Mouse (Mus musculus): ENCODE measurements around the gene Shank2. TPM values are rescaled to one million over a fixed set of nuclear protein-coding genes. Genes with fewer than 3 reads are reported as not detected.

Shank2 gene
- total and polyA plus RNA-seq, 2 experiments from 2014 or later: 9.3 to 32.6 TPM

DNA sequence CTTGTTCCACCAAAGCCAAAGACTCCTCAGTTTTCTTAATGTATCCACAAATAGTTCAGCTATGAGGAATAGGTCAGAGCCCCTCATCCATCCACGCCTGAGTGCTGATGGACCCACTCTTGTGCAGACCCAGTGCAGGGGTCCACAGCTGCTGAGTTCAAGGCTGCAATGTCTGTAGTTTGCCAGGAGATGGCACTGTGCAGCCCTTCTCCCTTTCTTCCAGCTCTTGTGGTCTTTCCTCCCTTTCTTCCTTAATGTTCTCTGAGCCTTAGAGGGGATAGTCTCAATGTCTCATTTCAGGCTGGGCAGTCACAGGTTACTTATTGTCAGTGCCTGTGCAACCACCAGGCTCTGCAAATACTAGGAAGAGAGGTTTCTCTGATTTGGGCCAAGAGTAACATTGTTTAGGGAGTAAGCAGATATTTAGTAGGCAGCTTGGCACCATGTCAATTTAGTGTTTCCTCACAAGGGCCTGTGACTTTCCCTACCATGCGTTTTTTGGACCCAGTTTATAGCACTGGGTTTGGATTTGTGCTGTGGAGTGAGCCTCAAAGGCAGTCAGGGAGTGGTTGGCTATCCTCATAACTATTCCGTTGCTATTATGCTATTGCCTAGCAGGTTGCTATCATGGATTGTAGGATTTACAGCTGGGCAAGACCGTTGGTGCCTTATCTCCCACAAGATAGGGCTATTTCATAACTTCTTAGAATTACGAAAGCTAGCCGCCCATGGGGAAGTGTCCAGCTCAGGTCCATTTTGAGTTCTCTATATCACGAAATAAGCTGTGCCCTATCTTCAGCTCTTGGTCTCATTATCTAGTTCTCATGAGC, 54.2 kb downstream of the Shank2 start:
- Histone ChIP-seq H3K4me2 (ENCODE audit: low read depth, low read length, poor library complexity, severe bottlenecking) (no peak overlapping the region), H3K4me3 (ENCODE audit: low read depth, low read length) (no peak overlapping the region), H3K36me3 (ENCODE audit: insufficient read depth, low read length) (no peaks in the 10 kb centered on the region), H3K9ac (replicated peaks; ENCODE audit: low read length, poor library complexity, severe bottlenecking) (no peak overlapping the region), H3K27me3 (ENCODE audit: insufficient read depth, low read length) (no peaks in the 10 kb centered on the region), H3K9me3 (ENCODE audit: low read length) (no peaks in the 10 kb centered on the region), H3K4me1 (ENCODE audit: insufficient read depth, low read length) (no peaks in the 10 kb centered on the region), H3K27ac (ENCODE audit: low read depth, low read length) (no peak overlapping the region)
- DNase-seq (ENCODE audit: low spot score) (peak; percentile 44), ATAC-seq (ENCODE audit: low FRiP score) (no peak)
- peak; percentile 81 for TF ChIP-seq CTCF (IDR thresholded peaks at IDR 0.05)
- WGBS: 74% methylated on average over 7 of the region's 7 CpGs

DNA sequence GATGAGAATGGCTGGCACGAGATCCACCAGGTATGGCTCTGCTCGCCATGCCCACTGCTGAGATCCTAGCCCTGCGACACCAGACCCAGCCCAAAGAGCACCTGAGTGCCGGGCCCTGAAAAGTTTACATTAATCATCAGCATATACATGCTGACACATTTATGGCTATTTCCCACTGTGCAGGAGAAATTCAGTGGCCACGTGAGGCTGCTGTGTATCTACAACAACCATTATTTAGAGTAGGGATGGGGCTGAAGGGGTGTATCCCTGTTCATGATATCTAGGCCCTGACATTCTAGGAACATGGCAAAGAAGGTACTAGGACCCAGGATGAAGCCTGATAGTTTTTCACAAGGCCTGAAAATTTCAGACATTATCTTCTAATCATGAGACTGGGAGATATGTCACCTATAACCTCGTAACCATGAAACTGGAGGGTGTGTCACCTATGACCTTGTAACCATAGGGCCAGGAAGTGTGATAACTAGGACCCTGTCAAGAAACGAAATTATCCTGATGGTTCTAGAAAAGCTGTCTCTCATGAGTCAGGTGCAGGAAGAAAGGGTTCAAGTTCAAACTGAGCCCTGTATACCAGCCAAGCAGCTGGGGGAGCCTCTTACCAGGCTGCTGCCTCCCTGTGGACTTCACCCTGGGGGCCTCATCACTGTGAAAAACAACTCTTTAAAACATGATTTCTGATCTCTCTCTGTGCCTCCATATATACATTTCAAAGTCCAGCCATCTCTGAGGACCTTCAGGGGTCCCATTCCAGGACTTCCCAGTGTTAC, 68.6 kb downstream of the Shank2 start:
- Histone ChIP-seq H3K4me3 (ENCODE audit: low read depth, low read length) (no peak overlapping the region), H3K27me3 (ENCODE audit: insufficient read depth, low read length) (no peaks in the 10 kb centered on the region), H3K9ac (replicated peaks; ENCODE audit: low read length, poor library complexity, severe bottlenecking) (no peak overlapping the region), H3K9me3 (ENCODE audit: low read length) (no peaks in the 10 kb centered on the region), H3K36me3 (ENCODE audit: insufficient read depth, low read length) (no peaks in the 10 kb centered on the region), H3K4me2 (ENCODE audit: low read depth, low read length, poor library complexity, severe bottlenecking) (no peak overlapping the region), H3K4me1 (ENCODE audit: insufficient read depth, low read length) (no peaks in the 10 kb centered on the region), H3K27ac (ENCODE audit: low read depth, low read length) (no peak overlapping the region)
- TF ChIP-seq CTCF (IDR thresholded peaks at IDR 0.05): no peak
- ATAC-seq (ENCODE audit: low FRiP score) (no peak), DNase-seq (ENCODE audit: low spot score) (no peak)
- 87% methylated on average over 7 of the region's 7 CpGs for WGBS

DNA sequence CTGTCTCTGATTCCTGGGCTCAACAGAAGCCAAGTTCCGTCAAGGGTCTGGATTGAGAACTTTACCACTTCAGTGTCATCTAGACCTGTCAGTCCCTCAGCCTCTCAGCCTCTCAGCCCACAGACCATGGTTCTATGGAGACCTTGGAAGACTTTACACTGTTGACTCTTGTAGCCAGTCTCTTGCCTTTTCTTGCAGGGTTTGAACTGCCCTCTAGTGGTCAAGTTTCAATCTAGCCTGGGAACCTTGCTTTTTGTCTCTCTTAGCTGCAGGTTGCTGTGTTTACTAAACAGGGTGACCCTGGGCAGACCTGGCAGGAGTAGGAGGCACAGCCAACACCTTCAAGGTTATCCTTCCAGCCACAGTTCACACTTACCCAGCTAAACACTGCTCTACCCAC, 70.5 kb downstream of the Shank2 start:
- H3K27ac ChIP-seq (ENCODE audit: low read depth, low read length): no peak overlapping the region
- no peaks in the 10 kb centered on the region for H3K36me3 ChIP-seq (ENCODE audit: insufficient read depth, low read length)
- H3K4me1 ChIP-seq (ENCODE audit: insufficient read depth, low read length): no peaks in the 10 kb centered on the region
- H3K4me3 ChIP-seq (ENCODE audit: low read depth, low read length): no peak overlapping the region
- no peaks in the 10 kb centered on the region for H3K9me3 ChIP-seq (ENCODE audit: low read length)
- no peak overlapping the region for H3K4me2 ChIP-seq (ENCODE audit: low read depth, low read length, poor library complexity, severe bottlenecking)
- H3K9ac ChIP-seq (replicated peaks; ENCODE audit: low read length, poor library complexity, severe bottlenecking): no peak overlapping the region
- DNase-seq (ENCODE audit: low spot score) (peak; percentile 56), ATAC-seq (ENCODE audit: low FRiP score) (no peak)
- no peaks in the 10 kb centered on the region for H3K27me3 ChIP-seq (ENCODE audit: insufficient read depth, low read length)
- peak; percentile 84 for TF ChIP-seq CTCF (IDR thresholded peaks at IDR 0.05)
- 50% methylated on average over 1 of the region's 1 CpGs for WGBS

- H3K4me3 ChIP-seq (ENCODE audit: low read depth, low read length): no peak overlapping the region
- 90% methylated on average over 2 of the region's 2 CpGs for WGBS
- no peak for TF ChIP-seq CTCF (IDR thresholded peaks at IDR 0.05)
Measured at GRCm38 (mm10) chr7:144072856-144073255, 71.1 kb downstream of the Shank2 start.

GRCm38 (mm10) chr7:144074718-144075117, 73.0 kb downstream of the Shank2 start:
- peak; percentile 94 for TF ChIP-seq CTCF (IDR thresholded peaks at IDR 0.05)
- Histone ChIP-seq H3K27ac (ENCODE audit: low read depth, low read length) (no peak overlapping the region), H3K4me1 (ENCODE audit: insufficient read depth, low read length) (no peaks in the 10 kb centered on the region), H3K4me2 (ENCODE audit: low read depth, low read length, poor library complexity, severe bottlenecking) (no peak overlapping the region), H3K9me3 (ENCODE audit: low read length) (no peaks in the 10 kb centered on the region), H3K9ac (replicated peaks; ENCODE audit: low read length, poor library complexity, severe bottlenecking) (no peak overlapping the region), H3K36me3 (ENCODE audit: insufficient read depth, low read length) (no peaks in the 10 kb centered on the region), H3K4me3 (ENCODE audit: low read depth, low read length) (no peak overlapping the region), H3K27me3 (ENCODE audit: insufficient read depth, low read length) (no peaks in the 10 kb centered on the region)
- DNase-seq (ENCODE audit: low spot score): peak; percentile 84
- 0 out of 2 replicates have a peak, but pooled peaks have one; percentile 52 for ATAC-seq (ENCODE audit: low FRiP score)
- WGBS: 16% methylated on average over 3 of the region's 3 CpGs

More at GRCm38 (mm10) chr7:144072856-144073255, 71.1 kb downstream of the Shank2 start:
- no peak for DNase-seq (ENCODE audit: low spot score)
- no peak for ATAC-seq (ENCODE audit: low FRiP score)
- Histone ChIP-seq H3K27me3 (ENCODE audit: insufficient read depth, low read length) (no peaks in the 10 kb centered on the region), H3K9me3 (ENCODE audit: low read length) (no peaks in the 10 kb centered on the region), H3K27ac (ENCODE audit: low read depth, low read length) (no peak overlapping the region), H3K4me2 (ENCODE audit: low read depth, low read length, poor library complexity, severe bottlenecking) (no peak overlapping the region), H3K36me3 (ENCODE audit: insufficient read depth, low read length) (no peaks in the 10 kb centered on the region), H3K4me1 (ENCODE audit: insufficient read depth, low read length) (no peaks in the 10 kb centered on the region), H3K9ac (replicated peaks; ENCODE audit: low read length, poor library complexity, severe bottlenecking) (no peak overlapping the region)

DNA sequence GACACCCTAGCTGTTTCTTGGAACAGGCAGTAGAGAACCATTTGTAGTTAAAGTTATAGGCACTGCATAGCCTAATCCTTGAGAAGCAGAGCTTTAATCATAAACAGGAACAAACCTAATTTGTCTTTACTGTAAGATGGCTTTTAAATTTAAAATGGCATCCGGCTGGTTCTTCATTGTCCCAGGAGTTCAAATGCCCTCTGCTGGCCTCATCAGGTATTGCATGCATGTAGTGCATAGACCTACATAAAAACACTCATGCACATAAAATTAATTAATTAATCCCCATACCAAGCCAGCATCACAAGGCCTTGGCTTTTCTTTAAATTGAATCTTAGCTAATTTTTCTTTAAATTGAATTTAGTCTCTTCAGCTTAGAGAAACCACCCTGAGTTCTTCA, 76.9 kb downstream of the Shank2 start:
- 94% methylated on average over 1 of the region's 1 CpGs for WGBS
- Histone ChIP-seq H3K27me3 (ENCODE audit: insufficient read depth, low read length) (no peaks in the 10 kb centered on the region), H3K9ac (replicated peaks; ENCODE audit: low read length, poor library complexity, severe bottlenecking) (no peak overlapping the region), H3K27ac (ENCODE audit: low read depth, low read length) (no peak overlapping the region), H3K36me3 (ENCODE audit: insufficient read depth, low read length) (no peaks in the 10 kb centered on the region), H3K4me2 (ENCODE audit: low read depth, low read length, poor library complexity, severe bottlenecking) (no peak overlapping the region), H3K4me3 (ENCODE audit: low read depth, low read length) (no peak overlapping the region), H3K4me1 (ENCODE audit: insufficient read depth, low read length) (no peaks in the 10 kb centered on the region), H3K9me3 (ENCODE audit: low read length) (no peaks in the 10 kb centered on the region)
- ATAC-seq (ENCODE audit: low FRiP score) (no peak), DNase-seq (ENCODE audit: low spot score) (peak; percentile 75)
- peak; percentile 80 for TF ChIP-seq CTCF (IDR thresholded peaks at IDR 0.05)
